Mouse (Mus musculus) limb, embryonic 10.5 days (tissue): ENCODE measurements around the gene Dusp8. TPM values are rescaled to one million over a fixed set of nuclear protein-coding genes. Genes with fewer than 3 reads are reported as not detected.

Source experiments
- DNase-seq: peaks from one replicate; pipeline ENCODE4 v3.0.0-alpha.2; 2017; ENCODE audit warnings: low spot score
- H3K27ac ChIP-seq: fragments of 300-500 bp; sonication (generic); 2 replicates; pipeline ENCODE4 v1.5.1; 2016; ENCODE audit warnings: mild to moderate bottlenecking
- H3K27me3 ChIP-seq: fragments of 300-500 bp; sonication (generic); 2 replicates; pipeline ENCODE4 v1.6.1; 2016; ENCODE audit warnings: low read depth, mild to moderate bottlenecking; ENCODE audit not compliant: poor library complexity, severe bottlenecking
- H3K36me3 ChIP-seq: fragments of 300-500 bp; sonication (generic); 2 replicates; pipeline ENCODE4 v1.6.1; 2016; ENCODE audit warnings: mild to moderate bottlenecking, moderate library complexity
- H3K4me1 ChIP-seq: fragments of 300-500 bp; sonication (generic); 2 replicates; pipeline ENCODE4 v1.6.1; 2016
- H3K4me3 ChIP-seq: fragments of 300-500 bp; sonication (generic); 2 replicates; pipeline ENCODE4 v1.5.1; 2016; ENCODE audit warnings: mild to moderate bottlenecking, moderate library complexity
- H3K9me3 ChIP-seq: fragments of 300-500 bp; sonication (generic); replicated peaks from 2 replicates; pipeline ENCODE4 v1.6.1; 2016; ENCODE audit warnings: mild to moderate bottlenecking
- WGBS: fragments of 180-500 bp; shearing (Covaris S2); methylation state at CpG from one replicate; pipeline ENCODE4 v1.1.7; 2016; 5-methylcytosine and 5-hydroxymethylcytosine counted together
- polyA plus RNA-seq: library from polyadenylated mRNA; unstranded; fragments of >200 nt; fragmentation: Nextera tagmentation; extraction: Ambion mirVana; gene quantifications from 2 replicates; pipeline ENCODE4 v1.2.1, GENCODE M21; 2016

The Dusp8 gene
- polyA plus RNA-seq, 1 experiment from 2014 or later: 0.34 TPM

DNA sequence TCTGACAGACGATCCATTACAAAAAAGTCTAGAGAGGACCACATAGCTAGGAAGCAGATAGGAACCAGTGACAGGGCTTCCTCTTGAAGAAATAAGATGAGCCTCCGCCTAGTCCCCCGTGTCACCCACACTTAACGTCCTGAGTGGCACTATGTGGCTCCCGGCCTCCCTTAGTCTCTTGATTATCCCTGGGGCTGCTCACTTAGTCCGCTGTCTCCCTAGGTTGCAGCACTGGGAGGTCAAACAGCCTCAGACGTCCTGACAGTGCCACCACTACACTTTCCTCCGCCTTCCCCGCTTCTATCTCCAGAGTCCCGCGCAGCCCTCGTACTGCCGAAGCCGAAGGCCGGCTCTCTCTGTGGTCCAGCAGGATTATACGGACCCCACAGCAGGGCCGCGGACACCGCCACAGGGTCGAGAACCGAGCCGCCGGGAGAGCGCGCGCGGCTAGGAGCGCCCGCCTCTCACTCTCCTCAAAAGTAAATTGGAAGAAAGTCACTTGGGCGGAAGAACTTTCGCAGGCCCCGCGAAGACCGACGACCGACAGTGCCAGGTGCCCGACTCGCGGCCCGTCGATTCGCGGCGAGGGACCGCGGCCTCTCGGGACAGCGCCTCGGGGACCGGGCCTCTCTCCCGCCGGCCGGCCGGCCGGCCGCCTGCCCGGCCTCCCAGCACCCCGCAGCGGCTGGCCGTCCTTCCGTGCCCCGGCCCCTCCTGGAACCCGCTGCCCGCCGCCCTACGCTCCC is 35.3 kb downstream of the Dusp8 start:
- H3K9me3 ChIP-seq: no peaks in the 10 kb centered on the region
- DNase-seq: no peak
- H3K27ac ChIP-seq: peak overlapping the region; percentile 90
- H3K4me3 ChIP-seq: peak overlapping the region; percentile 94
- WGBS: 1% methylated on average over 66 of the region's 66 CpGs
- no peaks in the 10 kb centered on the region for H3K27me3 ChIP-seq
- H3K36me3 ChIP-seq: peaks cover 14% of the 10 kb centered on the region
- H3K4me1 ChIP-seq: peaks cover 19% of the 10 kb centered on the region

DNA sequence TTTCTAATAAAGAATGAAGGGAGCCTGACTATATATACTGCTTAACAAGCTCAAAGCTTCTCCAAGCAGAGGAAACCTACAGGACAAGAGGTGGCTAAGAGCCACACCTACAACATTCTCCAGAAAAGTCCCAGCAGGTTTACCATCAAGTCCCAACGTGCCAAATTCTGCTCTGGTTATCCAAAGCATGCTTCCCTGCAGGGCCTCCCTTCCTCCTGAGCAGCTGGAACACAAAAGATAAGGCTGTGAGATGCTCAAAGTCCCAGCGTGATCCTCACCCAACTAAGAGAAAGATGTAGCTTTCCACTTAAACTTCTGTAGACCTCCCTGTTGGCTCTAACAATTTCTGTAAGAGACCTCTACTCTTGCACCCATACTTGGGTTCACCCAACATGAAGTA is 36.6 kb downstream of the Dusp8 start:
- no peak overlapping the region for H3K4me3 ChIP-seq
- no peaks in the 10 kb centered on the region for H3K27me3 ChIP-seq
- 77% methylated on average over 2 of the region's 2 CpGs for WGBS
- H3K4me1 ChIP-seq: peaks cover 19% of the 10 kb centered on the region
- peaks cover 26% of the 10 kb centered on the region for H3K36me3 ChIP-seq
- H3K9me3 ChIP-seq: no peaks in the 10 kb centered on the region
- H3K27ac ChIP-seq: no peak overlapping the region
- DNase-seq: no peak

DNA sequence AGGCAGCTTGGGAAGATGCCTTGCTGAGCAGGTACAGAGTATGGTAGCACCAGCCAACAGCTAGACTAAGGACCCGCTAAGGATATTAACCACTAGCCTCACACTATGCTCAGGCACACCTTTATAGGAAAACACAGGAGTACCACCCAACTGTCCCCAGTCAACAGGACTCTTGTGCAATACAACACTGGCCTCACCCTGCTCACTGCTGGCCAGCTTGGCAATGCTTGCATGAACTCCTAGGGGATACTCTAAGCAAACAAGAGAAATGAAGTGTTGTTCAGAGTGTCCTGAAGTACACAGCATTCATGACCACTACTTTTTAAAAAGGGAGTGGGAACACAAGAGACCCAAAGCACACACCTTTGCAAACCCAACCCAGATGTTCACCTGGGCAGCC is 38.5 kb downstream of the Dusp8 start:
- peaks cover 19% of the 10 kb centered on the region for H3K4me1 ChIP-seq
- H3K9me3 ChIP-seq: no peaks in the 10 kb centered on the region
- 88% methylated on average over 1 of the region's 1 CpGs for WGBS
- H3K27ac ChIP-seq: no peak overlapping the region
- no peak for DNase-seq
- H3K4me3 ChIP-seq: no peak overlapping the region
- H3K36me3 ChIP-seq: peaks cover 34% of the 10 kb centered on the region
- no peaks in the 10 kb centered on the region for H3K27me3 ChIP-seq

DNA sequence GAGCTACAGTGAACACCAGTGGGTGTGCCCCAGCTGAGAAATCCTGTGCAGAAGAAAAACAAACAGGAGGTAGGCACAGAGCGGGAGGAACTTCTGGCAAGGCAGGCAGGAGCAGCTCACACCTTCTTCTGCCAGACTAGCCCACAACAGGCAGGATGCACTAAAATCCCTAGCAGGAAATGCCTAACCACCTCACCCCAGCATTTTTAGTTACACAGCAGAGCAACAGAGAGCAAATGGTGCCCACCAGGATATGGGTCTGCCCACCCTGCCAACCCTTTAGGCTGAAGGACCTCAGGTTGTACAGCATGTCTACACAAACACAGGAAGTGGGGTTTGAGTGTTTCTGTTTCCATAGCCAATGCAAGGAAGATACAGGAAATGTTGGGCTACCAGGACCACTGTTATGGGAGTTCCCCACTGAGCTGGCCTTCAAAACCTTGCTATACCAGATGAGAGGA is 39.0 kb downstream of the Dusp8 start:
- Histone ChIP-seq H3K27me3 (no peaks in the 10 kb centered on the region), H3K27ac (no peak overlapping the region), H3K36me3 (peaks cover 37% of the 10 kb centered on the region), H3K4me3 (no peak overlapping the region), H3K4me1 (peaks cover 18% of the 10 kb centered on the region), H3K9me3 (no peaks in the 10 kb centered on the region)
- DNase-seq: no peak
- WGBS: 80% methylated on average over 1 of the region's 1 CpGs

DNA sequence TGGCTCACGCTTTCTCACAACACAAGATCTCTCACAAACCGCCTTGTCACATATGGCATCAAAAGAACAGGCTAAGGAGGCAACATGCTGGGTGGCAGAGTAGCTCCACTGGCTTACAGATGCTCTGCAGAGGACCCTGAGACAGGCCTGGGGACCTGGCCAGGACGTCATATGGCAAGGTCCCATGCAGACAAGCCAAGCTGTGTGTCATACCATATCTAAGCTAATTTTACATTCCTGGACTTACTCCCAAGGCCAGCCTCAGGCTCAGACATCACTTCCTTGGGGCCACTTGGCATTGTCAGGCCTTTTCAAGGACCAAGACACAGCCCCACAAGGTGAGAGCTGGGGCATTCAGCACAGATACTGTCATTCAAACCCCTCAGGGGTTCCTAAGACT is 40.2 kb downstream of the Dusp8 start:
- no peak overlapping the region for H3K27ac ChIP-seq
- peaks cover 41% of the 10 kb centered on the region for H3K36me3 ChIP-seq
- 83% methylated on average over 3 of the region's 3 CpGs for WGBS
- H3K27me3 ChIP-seq: no peaks in the 10 kb centered on the region
- DNase-seq: no peak
- no peaks in the 10 kb centered on the region for H3K9me3 ChIP-seq
- peaks cover 10% of the 10 kb centered on the region for H3K4me1 ChIP-seq
- H3K4me3 ChIP-seq: no peak overlapping the region

DNA sequence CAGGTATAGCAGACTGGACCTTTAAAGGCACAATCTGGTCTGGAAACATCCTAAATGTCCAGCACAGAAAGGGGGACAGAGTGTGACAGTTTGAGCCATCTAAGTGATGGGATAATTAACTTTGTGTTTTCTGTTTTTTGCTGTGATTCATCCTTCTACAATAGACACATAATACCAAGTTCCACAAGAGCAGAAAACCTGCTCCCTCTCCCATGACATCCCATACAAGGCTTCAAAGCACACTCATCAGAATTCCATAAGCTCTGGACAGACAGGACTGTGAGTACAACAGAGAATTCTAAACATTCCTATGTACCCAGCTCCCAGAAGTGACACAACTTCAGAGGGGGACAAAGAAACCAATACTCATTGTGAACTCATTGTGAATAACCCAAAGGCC is 45.1 kb downstream of the Dusp8 start:
- Histone ChIP-seq H3K4me3 (no peak overlapping the region), H3K36me3 (peaks cover 47% of the 10 kb centered on the region), H3K4me1 (no peaks in the 10 kb centered on the region), H3K27ac (no peak overlapping the region), H3K9me3 (no peaks in the 10 kb centered on the region), H3K27me3 (no peaks in the 10 kb centered on the region)
- no peak for DNase-seq

DNA sequence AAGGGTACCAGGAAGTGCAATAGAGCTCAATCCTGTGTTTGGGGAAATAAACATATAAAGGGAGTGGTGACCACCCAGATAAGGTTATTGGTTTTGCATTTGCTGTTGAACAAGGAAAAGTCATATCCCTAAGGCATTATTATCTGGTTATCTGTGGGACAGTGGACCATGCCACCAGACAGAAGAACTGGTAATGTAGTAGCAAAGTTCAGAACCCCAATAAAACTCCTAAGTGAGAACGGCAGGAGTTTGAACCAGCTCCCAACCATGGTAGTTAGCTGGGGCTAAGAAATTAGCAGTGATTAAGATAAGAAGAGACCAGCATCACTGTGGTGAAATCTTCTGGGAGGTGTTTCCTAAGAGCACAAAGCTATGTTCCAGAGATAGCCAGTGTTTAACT is 49.7 kb downstream of the Dusp8 start:
- H3K27ac ChIP-seq: no peak overlapping the region
- H3K9me3 ChIP-seq: no peaks in the 10 kb centered on the region
- H3K36me3 ChIP-seq: peaks cover 21% of the 10 kb centered on the region
- no peaks in the 10 kb centered on the region for H3K4me1 ChIP-seq
- WGBS: 53% methylated on average over 1 of the region's 1 CpGs
- no peak overlapping the region for H3K4me3 ChIP-seq
- no peaks in the 10 kb centered on the region for H3K27me3 ChIP-seq
- no peak for DNase-seq

DNA sequence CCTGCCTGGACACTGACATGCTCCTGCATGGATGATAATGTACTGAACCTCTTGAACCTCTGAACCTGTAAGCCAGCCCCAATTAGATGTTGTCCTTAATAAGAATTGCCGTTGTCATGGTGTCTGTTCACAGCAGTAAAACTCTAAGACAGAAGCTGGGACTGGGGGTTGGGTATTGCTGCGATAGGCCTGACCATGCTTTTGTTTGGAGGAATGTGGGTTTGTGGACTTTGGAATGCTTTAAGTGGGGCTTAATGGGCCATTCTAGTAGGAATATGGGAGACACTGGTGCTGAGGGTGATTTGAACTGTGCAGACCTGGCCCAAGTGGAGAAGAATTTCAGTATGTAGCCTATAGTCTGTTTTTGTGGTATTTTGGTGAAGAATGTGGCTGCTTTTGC is 50.3 kb downstream of the Dusp8 start:
- peaks cover 21% of the 10 kb centered on the region for H3K36me3 ChIP-seq
- H3K27me3 ChIP-seq: no peaks in the 10 kb centered on the region
- no peak for DNase-seq
- WGBS: 66% methylated on average over 2 of the region's 2 CpGs
- H3K9me3 ChIP-seq: no peaks in the 10 kb centered on the region
- H3K27ac ChIP-seq: no peak overlapping the region
- H3K4me3 ChIP-seq: no peak overlapping the region
- no peaks in the 10 kb centered on the region for H3K4me1 ChIP-seq

DNA sequence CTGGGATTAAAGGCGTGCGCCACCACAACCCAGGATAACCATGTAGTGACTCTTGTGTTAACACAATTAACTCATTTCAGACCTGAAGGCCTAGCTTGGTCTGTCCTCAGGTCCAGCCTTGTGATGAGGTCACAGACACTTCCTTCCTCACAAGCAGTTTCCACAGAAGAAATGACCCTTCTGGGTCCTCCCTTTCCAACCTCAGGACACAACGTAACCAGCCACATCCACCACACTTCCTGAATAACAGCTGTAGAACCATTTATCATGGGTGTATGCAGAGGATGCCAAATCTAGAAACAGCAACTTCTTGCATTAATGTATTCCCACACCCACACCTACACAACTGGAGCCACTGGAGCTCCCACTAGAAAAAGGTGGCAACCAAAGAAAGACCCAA is 54.9 kb downstream of the Dusp8 start:
- DNase-seq: no peak
- no peaks in the 10 kb centered on the region for H3K27me3 ChIP-seq
- H3K4me1 ChIP-seq: no peaks in the 10 kb centered on the region
- H3K27ac ChIP-seq: no peak overlapping the region
- H3K36me3 ChIP-seq: peaks cover 3% of the 10 kb centered on the region; the same call in 1 of the 2 replicates
- no peak overlapping the region for H3K4me3 ChIP-seq
- H3K9me3 ChIP-seq: no peaks in the 10 kb centered on the region
- 93% methylated on average over 3 of the region's 3 CpGs for WGBS

DNA sequence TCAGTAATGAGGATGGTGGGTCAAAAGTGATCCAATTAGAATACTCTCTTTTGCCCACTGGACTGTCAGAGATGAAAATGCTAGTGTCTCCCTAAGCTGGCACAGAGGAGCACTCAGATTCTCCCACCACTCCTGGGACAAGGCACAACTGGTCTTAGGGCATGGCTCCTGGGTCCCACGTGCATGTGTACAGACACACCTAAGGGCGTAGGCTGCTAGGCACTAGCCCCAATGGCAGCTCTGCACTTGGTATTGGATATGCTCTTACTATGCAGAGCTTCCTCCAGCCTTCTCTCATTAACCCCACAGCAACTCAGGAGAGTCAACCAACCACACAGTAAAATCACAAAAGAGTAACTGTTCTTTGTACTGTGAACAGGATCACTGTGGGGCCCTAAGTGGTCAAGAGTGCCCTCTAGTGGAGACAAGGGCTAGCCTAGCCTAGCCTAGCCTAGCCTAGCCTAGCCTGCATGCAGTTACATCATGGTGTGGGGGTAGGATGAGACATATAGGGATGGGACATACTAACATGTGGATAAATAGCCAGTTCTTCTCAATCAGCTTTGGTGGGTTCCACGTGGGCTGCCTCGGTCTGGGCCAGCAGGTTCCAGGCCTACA is 58.0 kb downstream of the Dusp8 start:
- H3K27me3 ChIP-seq: no peaks in the 10 kb centered on the region
- no peaks in the 10 kb centered on the region for H3K9me3 ChIP-seq
- 0 out of 2 replicates have a peak, but pooled peaks cover 3% of the 10 kb centered on the region for H3K4me1 ChIP-seq
- H3K4me3 ChIP-seq: no peak overlapping the region
- H3K36me3 ChIP-seq: no peaks in the 10 kb centered on the region
- peak; percentile 35 for DNase-seq
- H3K27ac ChIP-seq: no peak overlapping the region
- WGBS: 74% methylated on average over 4 of the region's 4 CpGs

DNA sequence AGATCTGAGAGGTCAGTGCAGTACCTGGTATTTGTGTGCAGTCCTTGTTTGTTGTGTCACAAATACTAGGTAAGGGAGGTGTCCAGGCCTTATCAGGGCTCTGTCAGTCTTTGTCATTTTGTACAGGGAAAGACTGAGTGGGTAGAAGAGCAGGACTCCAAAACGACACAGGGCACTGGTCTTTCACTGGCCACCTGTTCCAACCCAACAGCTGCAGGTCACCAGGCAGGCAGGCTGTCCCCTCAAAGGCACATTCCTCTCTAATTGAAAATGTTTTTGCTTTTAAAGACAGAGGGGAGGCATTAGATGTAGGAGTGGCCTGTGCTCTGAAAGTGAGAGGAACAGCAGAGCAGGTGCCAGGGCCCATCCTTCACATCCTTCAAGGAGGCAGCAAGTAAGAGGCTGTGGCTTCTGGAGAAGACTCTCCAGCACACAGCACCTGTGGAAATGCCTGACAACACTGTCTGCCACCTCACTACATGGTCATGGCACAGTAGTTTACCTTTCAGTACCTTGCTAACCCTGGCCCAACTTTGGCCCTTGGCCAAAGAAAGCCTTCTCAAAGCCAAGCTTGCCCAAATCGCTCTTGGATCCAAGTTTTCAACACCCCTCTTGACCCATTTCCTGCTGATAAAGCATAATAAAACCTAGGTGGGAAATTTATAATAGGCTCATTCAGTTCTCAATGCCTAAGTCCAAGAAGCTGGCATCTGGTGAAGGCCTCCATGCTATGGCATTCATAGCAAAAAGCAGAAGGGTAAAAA is 60.4 kb downstream of the Dusp8 start:
- Histone ChIP-seq H3K4me1 (0 out of 2 replicates have a peak, but pooled peaks cover 3% of the 10 kb centered on the region), H3K4me3 (no peak overlapping the region), H3K27me3 (no peaks in the 10 kb centered on the region), H3K27ac (no peak overlapping the region), H3K9me3 (no peaks in the 10 kb centered on the region), H3K36me3 (0 out of 2 replicates have a peak, but pooled peaks cover 2% of the 10 kb centered on the region)
- DNase-seq: no peak
- 75% methylated on average over 2 of the region's 2 CpGs for WGBS

DNA sequence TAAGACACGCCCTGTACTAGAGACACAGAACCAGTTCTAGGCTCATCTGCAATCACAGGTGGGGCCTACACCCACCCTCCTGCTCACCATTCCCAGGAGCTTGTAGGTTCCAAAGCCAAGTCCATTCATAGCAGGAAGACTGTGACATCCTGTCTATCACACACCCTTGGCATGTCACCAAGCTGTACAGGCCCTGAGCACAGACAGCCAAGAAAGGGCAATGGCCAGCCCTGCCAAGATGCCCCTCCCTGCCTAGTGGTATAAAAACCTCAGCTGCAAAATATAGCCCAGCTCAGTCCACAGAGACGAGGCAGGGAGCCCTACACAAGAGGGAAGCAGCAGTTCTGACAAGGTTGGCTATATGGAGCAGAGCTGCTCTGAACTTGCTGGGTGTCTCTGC is 61.4 kb downstream of the Dusp8 start:
- no peaks in the 10 kb centered on the region for H3K9me3 ChIP-seq
- WGBS: 84% methylated on average over 2 of the region's 2 CpGs
- H3K27ac ChIP-seq: no peak overlapping the region
- H3K36me3 ChIP-seq: 0 out of 2 replicates have a peak, but pooled peaks cover 2% of the 10 kb centered on the region
- no peak for DNase-seq
- 0 out of 2 replicates have a peak, but pooled peaks cover 3% of the 10 kb centered on the region for H3K4me1 ChIP-seq
- H3K4me3 ChIP-seq: no peak overlapping the region
- H3K27me3 ChIP-seq: no peaks in the 10 kb centered on the region

DNA sequence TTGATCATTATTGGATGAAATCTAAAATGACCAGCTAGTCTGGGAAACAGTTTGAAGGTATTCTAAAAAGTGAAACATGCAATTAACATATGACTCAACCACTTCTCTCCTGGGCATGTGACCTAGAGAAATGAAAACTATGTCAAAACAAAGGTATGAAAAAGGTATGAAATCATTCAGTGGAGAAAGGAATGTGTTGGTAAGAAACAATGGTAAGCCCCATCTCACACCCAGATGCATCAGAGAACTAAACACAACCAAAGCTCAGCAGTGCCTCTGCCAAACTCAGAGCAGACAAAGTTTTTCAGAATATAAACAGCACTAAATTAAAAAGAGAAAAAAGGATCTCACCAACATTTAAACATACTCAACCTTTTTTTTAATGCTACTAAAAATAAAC is 65.6 kb downstream of the Dusp8 start:
- H3K27me3 ChIP-seq: no peaks in the 10 kb centered on the region
- H3K4me1 ChIP-seq: peaks cover 12% of the 10 kb centered on the region
- 0 out of 2 replicates have a peak, but pooled peaks cover 2% of the 10 kb centered on the region for H3K36me3 ChIP-seq
- H3K9me3 ChIP-seq: no peaks in the 10 kb centered on the region
- DNase-seq: no peak
- H3K4me3 ChIP-seq: no peak overlapping the region
- no peak overlapping the region for H3K27ac ChIP-seq
